Mouse (Mus musculus): ENCODE data around the gene Lin28a. TPM values are rescaled to one million over a fixed set of nuclear protein-coding genes. Genes with fewer than 3 reads are reported as not detected.

Lin28a gene
- polyA plus RNA-seq, 1 experiment = 0.16 TPM

- Histone ChIP-seq H3K36me3 (ENCODE audit: control insufficient read depth, insufficient read depth) (no peaks in the 10 kb centered on the region), H3K4me3 (no peak overlapping the region), H3K79me2 (ENCODE audit: control insufficient read depth, insufficient read depth) (no peaks in the 10 kb centered on the region), H3K4me2 (ENCODE audit: low read depth) (no peak overlapping the region), H3ac (ENCODE audit: control insufficient read depth, insufficient read length) (no peak overlapping the region), H3K27me3 (ENCODE audit: control insufficient read depth, insufficient read depth, insufficient read length) (peaks cover 36% of the 10 kb centered on the region)
- TF ChIP-seq USF1 (IDR thresholded peaks at IDR 0.05; ENCODE audit: low read depth) (no peak), CEBPB (IDR thresholded peaks at IDR 0.05; ENCODE audit: insufficient read depth, poor library complexity, severe bottlenecking) (no peak), POLR2AphosphoS2 (IDR thresholded peaks at IDR 0.05; ENCODE audit: insufficient read length, low read depth) (no peak), POLR2A (IDR thresholded peaks at IDR 0.05; ENCODE audit: insufficient read length, low read depth) (no peak), TCF12 (IDR thresholded peaks at IDR 0.05; ENCODE audit: insufficient read depth, poor library complexity, severe bottlenecking) (no peak), MYOD1 (IDR thresholded peaks at IDR 0.05; ENCODE audit: control insufficient read depth in 1 of 3, insufficient read length in 2 of 3, low read depth in 2 of 3) (no peak)
Measured at GRCm38 (mm10) chr4:134016767-134017166, 1.9 kb downstream of the Lin28a start.

- Histone ChIP-seq H3K4me2 (ENCODE audit: low read depth) (no peak overlapping the region), H3ac (ENCODE audit: control insufficient read depth, insufficient read length) (no peak overlapping the region), H3K27me3 (ENCODE audit: control insufficient read depth, insufficient read depth, insufficient read length) (peaks cover 36% of the 10 kb centered on the region), H3K79me2 (ENCODE audit: control insufficient read depth, insufficient read depth) (no peaks in the 10 kb centered on the region), H3K4me3 (no peak overlapping the region), H3K36me3 (ENCODE audit: control insufficient read depth, insufficient read depth) (no peaks in the 10 kb centered on the region)
- TF ChIP-seq MYOG (IDR thresholded peaks at IDR 0.05; ENCODE audit: control insufficient read depth in 1 of 3, insufficient read depth in 1 of 3, insufficient read length in 2 of 3, low read depth in 2 of 3) = no peak
- TF ChIP-seq POLR2A (IDR thresholded peaks at IDR 0.05; ENCODE audit: insufficient read length, low read depth) = no peak
- no peak for TF ChIP-seq REST (IDR thresholded peaks at IDR 0.05; ENCODE audit: insufficient read depth, insufficient read length)
- no peak for TF ChIP-seq SRF (IDR thresholded peaks at IDR 0.05; ENCODE audit: control insufficient read depth, insufficient read length, low read depth)
- no peak for TF ChIP-seq CEBPB (IDR thresholded peaks at IDR 0.05; ENCODE audit: insufficient read depth, poor library complexity, severe bottlenecking)
- no peak for TF ChIP-seq MAX (IDR thresholded peaks at IDR 0.05; ENCODE audit: low read depth)
- no peak for TF ChIP-seq MYOD1 (IDR thresholded peaks at IDR 0.05; ENCODE audit: control insufficient read depth in 1 of 3, insufficient read length in 2 of 3, low read depth in 2 of 3)
- TF ChIP-seq E2F4 (IDR thresholded peaks at IDR 0.05; ENCODE audit: insufficient read depth) = no peak
- TF ChIP-seq TCF12 (IDR thresholded peaks at IDR 0.05; ENCODE audit: insufficient read depth, poor library complexity, severe bottlenecking) = no peak
- no peak for TF ChIP-seq USF1 (IDR thresholded peaks at IDR 0.05; ENCODE audit: low read depth)
- no peak for TF ChIP-seq TCF3 (IDR thresholded peaks at IDR 0.05; ENCODE audit: insufficient read length, low read depth)
- no peak for TF ChIP-seq POLR2AphosphoS2 (IDR thresholded peaks at IDR 0.05; ENCODE audit: insufficient read length, low read depth)
Measured at GRCm38 (mm10) chr4:134016208-134016607, 2.4 kb downstream of the Lin28a start.

GRCm38 (mm10) chr4:134012858-134013528, 5.6 kb downstream of the Lin28a start:
- Histone ChIP-seq H3ac (ENCODE audit: control insufficient read depth, insufficient read length) (no peak overlapping the region), H3K27me3 (ENCODE audit: control insufficient read depth, insufficient read depth, insufficient read length) (peaks cover 36% of the 10 kb centered on the region), H3K79me2 (ENCODE audit: control insufficient read depth, insufficient read depth) (no peaks in the 10 kb centered on the region), H3K36me3 (ENCODE audit: control insufficient read depth, insufficient read depth) (no peaks in the 10 kb centered on the region), H3K4me3 (no peak overlapping the region), H3K4me2 (ENCODE audit: low read depth) (peak overlapping the region; percentile 51)
- TF ChIP-seq POLR2AphosphoS2 (IDR thresholded peaks at IDR 0.05; ENCODE audit: insufficient read length, low read depth) = no peak
- peak in 1 of 3 experiments; percentile 4 for TF ChIP-seq MYOD1 (IDR thresholded peaks at IDR 0.05; ENCODE audit: control insufficient read depth in 1 of 3, insufficient read length in 2 of 3, low read depth in 2 of 3)
- TF ChIP-seq TCF3 (IDR thresholded peaks at IDR 0.05; ENCODE audit: insufficient read length, low read depth) = no peak
- no peak for TF ChIP-seq CEBPB (IDR thresholded peaks at IDR 0.05; ENCODE audit: insufficient read depth, poor library complexity, severe bottlenecking)
- TF ChIP-seq SRF (IDR thresholded peaks at IDR 0.05; ENCODE audit: control insufficient read depth, insufficient read length, low read depth) = no peak

DNA sequence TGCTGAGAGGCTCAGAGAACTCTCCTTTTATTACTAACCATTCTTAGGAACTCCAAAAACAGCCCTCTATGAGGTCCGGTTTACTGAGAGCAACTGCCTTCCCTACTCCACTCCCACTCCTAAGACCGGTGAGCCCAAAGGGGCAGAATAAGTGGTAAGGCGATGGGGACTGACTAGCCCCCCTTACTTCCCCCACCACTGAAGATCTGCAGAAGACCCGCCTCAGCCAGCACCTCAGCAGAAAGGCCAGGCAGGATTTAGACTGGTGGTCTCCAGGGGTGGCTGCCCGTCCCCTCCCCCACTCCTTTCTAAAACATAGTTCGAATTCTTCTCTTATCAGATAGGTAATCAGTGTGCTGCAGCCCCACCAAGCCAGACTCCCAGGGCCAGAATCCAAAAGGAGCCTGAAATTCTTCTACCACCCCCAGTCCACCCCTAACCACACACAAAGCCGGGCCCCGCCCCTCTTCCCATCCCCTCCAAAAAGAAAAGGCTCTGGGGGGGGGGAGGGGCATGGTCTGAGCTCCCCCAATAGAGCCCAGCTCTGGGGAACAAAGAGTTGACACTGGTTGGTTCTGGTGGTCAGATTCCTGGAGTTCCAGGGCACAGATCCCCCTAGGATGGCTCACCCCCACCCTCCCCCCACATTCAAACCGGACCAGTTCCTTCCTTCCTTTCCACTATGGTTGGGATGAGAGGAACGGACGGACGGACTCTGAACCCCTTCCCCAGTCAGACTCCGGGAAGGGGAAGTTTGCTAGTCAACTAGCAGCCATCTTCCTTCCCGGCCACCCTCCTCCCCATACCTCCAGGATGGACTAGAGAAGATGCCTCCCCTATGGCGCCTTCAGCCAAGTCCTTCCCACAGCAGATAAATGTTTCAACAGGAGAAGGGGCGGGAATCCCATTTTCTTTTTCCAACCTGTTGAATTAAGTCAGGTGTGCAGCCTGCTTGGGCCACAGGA, 6.9 kb downstream of the Lin28a start:
- H3K36me3 ChIP-seq (ENCODE audit: control insufficient read depth, insufficient read depth) = no peaks in the 10 kb centered on the region
- peak overlapping the region; percentile 51 for H3K4me2 ChIP-seq (ENCODE audit: low read depth)
- no peak overlapping the region for H3ac ChIP-seq (ENCODE audit: control insufficient read depth, insufficient read length)
- TF ChIP-seq E2F4 (IDR thresholded peaks at IDR 0.05; ENCODE audit: insufficient read depth) (no peak), TCF3 (IDR thresholded peaks at IDR 0.05; ENCODE audit: insufficient read length, low read depth) (no peak), MYOD1 (IDR thresholded peaks at IDR 0.05; ENCODE audit: control insufficient read depth in 1 of 3, insufficient read length in 2 of 3, low read depth in 2 of 3) (no peak), POLR2AphosphoS2 (IDR thresholded peaks at IDR 0.05; ENCODE audit: insufficient read length, low read depth) (no peak), MYOG (IDR thresholded peaks at IDR 0.05; ENCODE audit: control insufficient read depth in 1 of 3, insufficient read depth in 1 of 3, insufficient read length in 2 of 3, low read depth in 2 of 3) (no peak)
- peaks cover 29% of the 10 kb centered on the region for H3K27me3 ChIP-seq (ENCODE audit: control insufficient read depth, insufficient read depth, insufficient read length)
- H3K4me3 ChIP-seq = no peak overlapping the region
- H3K79me2 ChIP-seq (ENCODE audit: control insufficient read depth, insufficient read depth) = no peaks in the 10 kb centered on the region

- TF ChIP-seq SRF (IDR thresholded peaks at IDR 0.05; ENCODE audit: control insufficient read depth, insufficient read length, low read depth) (no peak), MYOD1 (IDR thresholded peaks at IDR 0.05; ENCODE audit: control insufficient read depth in 1 of 3, insufficient read length in 2 of 3, low read depth in 2 of 3) (no peak), USF1 (IDR thresholded peaks at IDR 0.05; ENCODE audit: low read depth) (no peak), E2F4 (IDR thresholded peaks at IDR 0.05; ENCODE audit: insufficient read depth) (no peak), TCF12 (IDR thresholded peaks at IDR 0.05; ENCODE audit: insufficient read depth, poor library complexity, severe bottlenecking) (no peak), POLR2AphosphoS2 (IDR thresholded peaks at IDR 0.05; ENCODE audit: insufficient read length, low read depth) (no peak), TCF3 (IDR thresholded peaks at IDR 0.05; ENCODE audit: insufficient read length, low read depth) (no peak), CEBPB (IDR thresholded peaks at IDR 0.05; ENCODE audit: insufficient read depth, poor library complexity, severe bottlenecking) (no peak), MYOG (IDR thresholded peaks at IDR 0.05; ENCODE audit: control insufficient read depth in 1 of 3, insufficient read depth in 1 of 3, insufficient read length in 2 of 3, low read depth in 2 of 3) (no peak), REST (IDR thresholded peaks at IDR 0.05; ENCODE audit: insufficient read depth, insufficient read length) (no peak), MAX (IDR thresholded peaks at IDR 0.05; ENCODE audit: low read depth) (no peak), POLR2A (IDR thresholded peaks at IDR 0.05; ENCODE audit: insufficient read length, low read depth) (no peak)
- H3K4me2 ChIP-seq (ENCODE audit: low read depth) = no peak overlapping the region
- peaks cover 35% of the 10 kb centered on the region for H3K27me3 ChIP-seq (ENCODE audit: control insufficient read depth, insufficient read depth, insufficient read length)
- no peak overlapping the region for H3K4me3 ChIP-seq
- no peak overlapping the region for H3ac ChIP-seq (ENCODE audit: control insufficient read depth, insufficient read length)
- H3K79me2 ChIP-seq (ENCODE audit: control insufficient read depth, insufficient read depth) = no peaks in the 10 kb centered on the region
- H3K36me3 ChIP-seq (ENCODE audit: control insufficient read depth, insufficient read depth) = no peaks in the 10 kb centered on the region
Measured at GRCm38 (mm10) chr4:134009709-134010108, 8.9 kb downstream of the Lin28a start.

Measured in myocyte (in vitro differentiated cells).